Mouse (Mus musculus): ENCODE data around the gene Slc26a9.

- TF ChIP-seq CTCF (IDR thresholded peaks at IDR 0.05; ENCODE audit: extremely low read depth, insufficient read length, insufficient replicate concordance, low read depth, low read length) (no peak), POLR2A (IDR thresholded peaks at IDR 0.05; ENCODE audit: low read depth, low read length) (no peak)
These were observed 21.8 kb upstream of the Slc26a9 start for GRCm38 (mm10) chr1:131721989-131722388.
